In genomic region chr3:89875021-89875420, GRCm38 (mm10) we compare ENCODE assay signal across 29 mouse cellular contexts. TPM values are rescaled to one million over a fixed set of nuclear protein-coding genes. Genes with fewer than 3 reads are reported as not detected.
DNase-seq lines count a peak whose midpoint lies in the region; ATAC-seq and TF ChIP-seq lines count a peak whose summit lies in the region.
"Had no signal": no experiment of that assay in that cellular context is flagged by ENCODE, and none has a peak within 500 bp of the region (broad histone marks: within the 10 kb centered on the region; RNA-seq: fewer than 3 reads in every experiment).

No protein-coding gene starts in this region.

- no peaks in the 10 kb centered on the region for H3K27me3 ChIP-seq in lung, embryonic 16.5 days (ENCODE audit: control insufficient read depth, insufficient read depth, low read depth, low read length)
- H3K27me3 ChIP-seq in intestine, embryonic 16.5 days (replicated peaks; ENCODE audit: control insufficient read depth, insufficient read depth, low read length), result no peaks in the 10 kb centered on the region
- H3K27me3 ChIP-seq in midbrain, postnatal 0 days (ENCODE audit: insufficient read depth, low read length), result peaks cover 4% of the 10 kb centered on the region; the same call in 1 of the 2 replicates
- H3K27me3 ChIP-seq: embryonic facial prominence, embryonic 12.5 days; limb, embryonic 13.5 days; neural tube, embryonic 12.5 days had no signal

- no peak overlapping the region for H3K4me2 ChIP-seq in lung, embryonic 16.5 days (ENCODE audit: low read depth, low read length)
- H3K4me2 ChIP-seq in intestine, embryonic 16.5 days (ENCODE audit: low read depth, low read length), result no peak overlapping the region
- H3K4me2 ChIP-seq in midbrain, postnatal 0 days (ENCODE audit: low read depth, low read length, poor library complexity, severe bottlenecking), result no peak overlapping the region
- H3K4me2 ChIP-seq: embryonic facial prominence, embryonic 12.5 days; heart, embryonic 12.5 days; limb, embryonic 13.5 days; midbrain, embryonic 13.5 days; neural tube, embryonic 12.5 days had no signal

- no peak for ATAC-seq in lung, embryonic 16.5 days (ENCODE audit: low read depth)
- no peak for ATAC-seq in intestine, embryonic 16.5 days
- no peak for ATAC-seq in midbrain, postnatal 0 days (ENCODE audit: low FRiP score)
- ATAC-seq: forebrain, postnatal 0 days; hindbrain, embryonic 16.5 days; midbrain, embryonic 13.5 days had no signal

- no peak overlapping the region for H3K9ac ChIP-seq in lung, embryonic 16.5 days (ENCODE audit: low read length)
- no peak overlapping the region for H3K9ac ChIP-seq in intestine, embryonic 16.5 days (ENCODE audit: low read depth, low read length)
- H3K9ac ChIP-seq in midbrain, postnatal 0 days (replicated peaks; ENCODE audit: low read length, poor library complexity, severe bottlenecking), result no peak overlapping the region
- H3K9ac ChIP-seq: embryonic facial prominence, embryonic 12.5 days; forebrain, postnatal 0 days; heart, embryonic 12.5 days; limb, embryonic 13.5 days; liver, embryonic 14.5 days; midbrain, embryonic 13.5 days; neural tube, embryonic 12.5 days had no signal

- peaks cover 21% of the 10 kb centered on the region for H3K4me1 ChIP-seq in lung, embryonic 16.5 days (replicated peaks; ENCODE audit: control insufficient read depth, insufficient read depth, low read length)
- peaks cover 12% of the 10 kb centered on the region for H3K4me1 ChIP-seq in intestine, embryonic 16.5 days (ENCODE audit: control insufficient read depth, insufficient read depth, low read length)
- no peaks in the 10 kb centered on the region for H3K4me1 ChIP-seq in midbrain, postnatal 0 days (ENCODE audit: insufficient read depth, low read length)
- H3K4me1 ChIP-seq: neural tube, embryonic 12.5 days had no signal

- no peak overlapping the region for H3K4me3 ChIP-seq in lung, embryonic 16.5 days (ENCODE audit: low read length)
- no peak overlapping the region for H3K4me3 ChIP-seq in intestine, embryonic 16.5 days (ENCODE audit: low read length)
- H3K4me3 ChIP-seq in midbrain, postnatal 0 days (ENCODE audit: low read depth, low read length), result no peak overlapping the region
- H3K4me3 ChIP-seq: embryonic facial prominence, embryonic 12.5 days; heart, embryonic 12.5 days; hindbrain, embryonic 10.5 days; limb, embryonic 13.5 days; megakaryocyte, embryonic 14.5 days; midbrain, embryonic 13.5 days; neural tube, embryonic 12.5 days had no signal

- peak overlapping the region; percentile 57; the same call in 1 of the 2 replicates for H3K27ac ChIP-seq in lung, embryonic 16.5 days (ENCODE audit: low read length)
- H3K27ac ChIP-seq in intestine, embryonic 16.5 days (ENCODE audit: low read length), result peak overlapping the region; percentile 71
- H3K27ac ChIP-seq in midbrain, postnatal 0 days (ENCODE audit: low read depth, low read length), result no peak overlapping the region
- H3K27ac ChIP-seq: embryonic facial prominence, embryonic 12.5 days; hindbrain, embryonic 10.5 days; limb, embryonic 13.5 days; liver, embryonic 14.5 days; midbrain, embryonic 13.5 days; neural tube, embryonic 12.5 days had no signal

- DNase-seq in kidney, postnatal 4 days, result peak; percentile 52 to 65
- no peak for DNase-seq in kidney, adult 9 months
- no peak for DNase-seq in lung, postnatal 10 days
- peak; percentile 40 for DNase-seq in brain, adult 2 months (ENCODE audit: low read depth, low spot score)
- DNase-seq in midbrain, postnatal 0 days (ENCODE audit: low spot score), result no peak
- DNase-seq: adrenal gland, postnatal 10 days; B cell, adult 2 months; cerebellum, adult 2 months; cerebellum, postnatal 25 days; forebrain, postnatal 0 days; gastrocnemius, postnatal 25 days; heart, adult 18-20 months; heart, postnatal 10 days; kidney, adult 8-10 months; layer of hippocampus, postnatal 36 days; lung, postnatal 14 days; retina, postnatal 1 day; thymus, adult 18-20 months had no signal

- TF ChIP-seq CTCF in midbrain, postnatal 0 days (IDR thresholded peaks at IDR 0.05), result no peak

- H3K36me3 ChIP-seq in lung, embryonic 16.5 days (ENCODE audit: control insufficient read depth, insufficient read depth, low read length), result no peaks in the 10 kb centered on the region
- peaks cover 3% of the 10 kb centered on the region; the same call in 1 of the 2 replicates for H3K36me3 ChIP-seq in intestine, embryonic 16.5 days (ENCODE audit: control insufficient read depth, insufficient read depth, low read length)
- H3K36me3 ChIP-seq in midbrain, postnatal 0 days (ENCODE audit: insufficient read depth, low read length), result no peaks in the 10 kb centered on the region
- H3K36me3 ChIP-seq: embryonic facial prominence, embryonic 12.5 days; heart, embryonic 12.5 days; hindbrain, embryonic 10.5 days; limb, embryonic 13.5 days; midbrain, embryonic 13.5 days; neural tube, embryonic 12.5 days had no signal

- H3K9me3 ChIP-seq in lung, embryonic 16.5 days (ENCODE audit: control insufficient read depth, low read length), result peaks cover 5% of the 10 kb centered on the region; the same call in 1 of the 2 replicates
- no peaks in the 10 kb centered on the region for H3K9me3 ChIP-seq in intestine, embryonic 16.5 days (ENCODE audit: control insufficient read depth, low read length)
- no peaks in the 10 kb centered on the region for H3K9me3 ChIP-seq in midbrain, postnatal 0 days (ENCODE audit: low read length)
- H3K9me3 ChIP-seq: embryonic facial prominence, embryonic 12.5 days had no signal

- WGBS in lung, embryonic 16.5 days, result 56% methylated on average over 9 of the region's 9 CpGs
- WGBS in intestine, embryonic 16.5 days, result 54% methylated on average over 9 of the region's 9 CpGs
- 85% methylated on average over 9 of the region's 9 CpGs for WGBS in midbrain, postnatal 0 days

RNA-seq across cellular contexts. Expression of gene Il6ra, which starts 38.0 kb away (rescaled TPM):
- polyA plus RNA-seq in lung, embryonic 16.5 days (2015; fragmentation: Nextera tagmentation; extraction: Ambion mirVana), result 5.2 and 5.6 TPM in 2 replicates
- polyA plus RNA-seq in intestine, embryonic 16.5 days (2015; fragmentation: Nextera tagmentation; extraction: Ambion mirVana), result 3.0 and 3.4 TPM in 2 replicates
- total RNA-seq in midbrain, postnatal 0 days (2014; rRNA removed), result 0.99 and 2.0 TPM in 2 replicates
- polyA plus RNA-seq in midbrain, postnatal 0 days (2015; fragmentation: Nextera tagmentation; extraction: Ambion mirVana), result 1.1 and 1.8 TPM in 2 replicates

RNA-seq across cellular contexts. Expression of gene She, which starts 43.9 kb away (rescaled TPM):
- 8.8 and 9.3 TPM in 2 replicates for polyA plus RNA-seq in lung, embryonic 16.5 days (2015; fragmentation: Nextera tagmentation; extraction: Ambion mirVana)
- polyA plus RNA-seq in intestine, embryonic 16.5 days (2015; fragmentation: Nextera tagmentation; extraction: Ambion mirVana), result 2.3 and 2.6 TPM in 2 replicates
- total RNA-seq in midbrain, postnatal 0 days (2014; rRNA removed), result 1.8 and 2.7 TPM in 2 replicates
- polyA plus RNA-seq in midbrain, postnatal 0 days (2015; fragmentation: Nextera tagmentation; extraction: Ambion mirVana), result 0.91 and 1.0 TPM in 2 replicates

Comparison
In these comparisons a context has a peak if more than half of its experiments do, and no peak if none do; other contexts are left out.
1. DNase-seq: peak in kidney, postnatal 4 days (2 of 2) and brain, adult 2 months (single experiment); none in kidney, adult 9 months (single experiment), lung, postnatal 10 days (single experiment) and midbrain, postnatal 0 days (single experiment).